Mouse (Mus musculus) spleen, postnatal 36 days (tissue): ENCODE measurements around the gene Vps52.
"Not testable (repeated sequence)": the region's sequence is repeated elsewhere in the genome, so short reads cannot be mapped to it uniquely, and the experiment has no call there.

Experiments used
- DNase-seq, 2 experiments: peaks; one replicate each; pipeline ENCODE4 v3.0.0; 2022; ENCODE audit warnings: low spot score in 2 of 2, mixed read lengths in 1 of 2

The Vps52 gene

GRCm38 (mm10) chr17:33965846-33966550 is 10.4 kb downstream of the Vps52 start:
- DNase-seq: no peak

- peak; percentile 65 to 78 for DNase-seq
These were observed 12.9 kb downstream of the Vps52 start for GRCm38 (mm10) chr17:33968489-33968888.

GRCm38 (mm10) chr17:33968927-33969326 is 13.3 kb downstream of the Vps52 start:
- DNase-seq: peak; percentile 55 to 70

GRCm38 (mm10) chr17:33969394-33969793 is 13.8 kb downstream of the Vps52 start:
- no peak for DNase-seq

- no peak for DNase-seq
These were observed 17.1 kb downstream of the Vps52 start for GRCm38 (mm10) chr17:33972691-33973090.

GRCm38 (mm10) chr17:33973572-33973971 is 18.0 kb downstream of the Vps52 start:
- DNase-seq: no peak

- no peak for DNase-seq
These were observed 22.4 kb downstream of the Vps52 start for GRCm38 (mm10) chr17:33977861-33978557.

- peak; percentile 93 to 94 for DNase-seq
These were observed 23.0 kb downstream of the Vps52 start for GRCm38 (mm10) chr17:33978631-33979031.

GRCm38 (mm10) chr17:33979512-33980050 is 24.0 kb downstream of the Vps52 start:
- no peak for DNase-seq

GRCm38 (mm10) chr17:33980181-33981035 is 24.8 kb downstream of the Vps52 start:
- no peak for DNase-seq

- DNase-seq: peak; percentile 87 to 92
These were observed 25.7 kb downstream of the Vps52 start for GRCm38 (mm10) chr17:33981192-33981909.

- DNase-seq: peak; percentile 49 to 69
These were observed 26.5 kb downstream of the Vps52 start for GRCm38 (mm10) chr17:33982136-33982535.

- DNase-seq: peak; percentile 41 to 59
These were observed 36.4 kb downstream of the Vps52 start for GRCm38 (mm10) chr17:33991788-33992664.

- DNase-seq: no peak
These were observed 39.3 kb downstream of the Vps52 start for GRCm38 (mm10) chr17:33994959-33995358.

- DNase-seq: no peak
These were observed 40.0 kb downstream of the Vps52 start for GRCm38 (mm10) chr17:33995651-33996050.

GRCm38 (mm10) chr17:33997025-33997424 is 41.4 kb downstream of the Vps52 start:
- DNase-seq: not testable (repeated sequence)

GRCm38 (mm10) chr17:33998697-33999096 is 43.1 kb downstream of the Vps52 start:
- DNase-seq: not testable (repeated sequence)

GRCm38 (mm10) chr17:33999341-34000149 is 43.9 kb downstream of the Vps52 start:
- peak in 1 of 2 experiments; percentile 24 for DNase-seq

GRCm38 (mm10) chr17:34000150-34000537 is 44.5 kb downstream of the Vps52 start, which contains the start of gene H2-K1:
Gene H2-K1 (minus strand): TSS chr17:34000347.
- DNase-seq: peak; percentile 97 to 98
